Mouse (Mus musculus): ENCODE data around the gene Dapk3.

Dapk3 gene

DNA sequence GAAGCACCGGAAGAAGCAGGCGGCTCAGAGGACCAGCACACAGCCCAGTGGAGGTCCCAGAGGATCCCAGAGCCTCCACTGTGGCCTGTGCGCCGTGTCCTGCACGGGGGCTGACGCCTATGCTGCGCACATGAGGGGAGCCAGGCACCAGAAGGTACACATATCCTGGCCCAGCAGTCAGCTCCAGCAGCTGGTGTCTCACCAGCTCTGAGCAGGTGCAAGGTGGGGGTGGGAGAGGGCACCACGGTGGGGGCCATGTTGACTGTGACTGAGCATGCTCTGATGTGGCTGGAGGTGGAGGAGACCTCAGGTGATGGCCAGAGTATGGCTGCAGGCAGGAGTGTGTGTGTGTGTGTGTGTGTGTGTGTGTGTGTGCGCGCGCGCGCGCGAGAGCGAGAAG is 59.2 kb downstream of the Dapk3 start:
- no peak for DNase-seq (ENCODE audit: extremely low spot score)
